9 mouse cellular contexts compared by ENCODE assay signal in genomic region chr1:78338212-78338611, GRCm38 (mm10). TPM values are rescaled to one million over a fixed set of nuclear protein-coding genes. Genes with fewer than 3 reads are reported as not detected.
DNase-seq lines count a peak whose midpoint lies in the region; ATAC-seq and TF ChIP-seq lines count a peak whose summit lies in the region.
"Had no signal": no experiment of that assay in that cellular context is flagged by ENCODE, and none has a peak within 500 bp of the region (broad histone marks: within the 10 kb centered on the region; RNA-seq: fewer than 3 reads in every experiment).

No protein-coding gene starts in this region.

- H3K27ac ChIP-seq in liver, postnatal 0 days (ENCODE audit: low read depth), result no peak overlapping the region
- H3K27ac ChIP-seq in liver, embryonic 12.5 days, result no peak overlapping the region
- H3K27ac ChIP-seq in forebrain, embryonic 13.5 days, result no peak overlapping the region
- no peak overlapping the region for H3K27ac ChIP-seq in hindbrain, postnatal 0 days
- peak overlapping the region; percentile 64 for H3K27ac ChIP-seq in lung, embryonic 16.5 days (ENCODE audit: low read length)
- no peak overlapping the region for H3K27ac ChIP-seq in stomach, embryonic 14.5 days (ENCODE audit: low read length)
- H3K27ac ChIP-seq: liver, embryonic 13.5 days had no signal

- no peaks in the 10 kb centered on the region for H3K27me3 ChIP-seq in liver, postnatal 0 days (ENCODE audit: insufficient read depth, low read length)
- no peaks in the 10 kb centered on the region for H3K27me3 ChIP-seq in liver, embryonic 12.5 days (replicated peaks)
- H3K27me3 ChIP-seq in forebrain, embryonic 13.5 days, result no peaks in the 10 kb centered on the region
- H3K27me3 ChIP-seq in hindbrain, postnatal 0 days (ENCODE audit: insufficient read depth, low read length), result no peaks in the 10 kb centered on the region
- no peaks in the 10 kb centered on the region for H3K27me3 ChIP-seq in lung, embryonic 16.5 days (ENCODE audit: control insufficient read depth, insufficient read depth, low read depth, low read length)
- no peaks in the 10 kb centered on the region for H3K27me3 ChIP-seq in stomach, embryonic 14.5 days (ENCODE audit: control insufficient read depth, insufficient read depth, low read length)
- H3K27me3 ChIP-seq: liver, embryonic 13.5 days had no signal

- no peaks in the 10 kb centered on the region for H3K9me3 ChIP-seq in liver, postnatal 0 days (ENCODE audit: low read length)
- no peaks in the 10 kb centered on the region for H3K9me3 ChIP-seq in liver, embryonic 12.5 days (replicated peaks)
- no peaks in the 10 kb centered on the region for H3K9me3 ChIP-seq in forebrain, embryonic 13.5 days (replicated peaks)
- H3K9me3 ChIP-seq in hindbrain, postnatal 0 days (ENCODE audit: low read length), result no peaks in the 10 kb centered on the region
- no peaks in the 10 kb centered on the region for H3K9me3 ChIP-seq in lung, embryonic 16.5 days (ENCODE audit: control insufficient read depth, low read length)
- H3K9me3 ChIP-seq in stomach, embryonic 14.5 days (ENCODE audit: control insufficient read depth, low read depth, low read length), result no peaks in the 10 kb centered on the region
- H3K9me3 ChIP-seq: liver, embryonic 13.5 days had no signal

- no peak for ATAC-seq in liver, postnatal 0 days
- no peak for ATAC-seq in liver, embryonic 12.5 days
- ATAC-seq in forebrain, embryonic 13.5 days, result peak; percentile 57; the same call in 1 of the 2 replicates
- peak; percentile 92 for ATAC-seq in hindbrain, postnatal 0 days
- peak; percentile 95 for ATAC-seq in lung, embryonic 16.5 days (ENCODE audit: low read depth)
- peak; percentile 86 for ATAC-seq in stomach, embryonic 14.5 days (ENCODE audit: insufficient number of reproducible peaks, insufficient read depth, low FRiP score, low read depth)

- TF ChIP-seq EP300 in liver, postnatal 0 days (IDR thresholded peaks at IDR 0.05; ENCODE audit: low read depth), result no peak

- no peak overlapping the region for H3K4me3 ChIP-seq in liver, postnatal 0 days (ENCODE audit: low read depth, low read length)
- no peak overlapping the region for H3K4me3 ChIP-seq in liver, embryonic 12.5 days
- no peak overlapping the region for H3K4me3 ChIP-seq in forebrain, embryonic 13.5 days
- H3K4me3 ChIP-seq in hindbrain, postnatal 0 days (ENCODE audit: low read length), result no peak overlapping the region
- H3K4me3 ChIP-seq in lung, embryonic 16.5 days (ENCODE audit: low read length), result no peak overlapping the region
- H3K4me3 ChIP-seq in stomach, embryonic 14.5 days (ENCODE audit: low read depth, low read length), result no peak overlapping the region
- H3K4me3 ChIP-seq: liver, embryonic 13.5 days had no signal

- H3K4me2 ChIP-seq in liver, postnatal 0 days (ENCODE audit: low read depth, low read length), result no peak overlapping the region
- no peak overlapping the region for H3K4me2 ChIP-seq in liver, embryonic 12.5 days
- H3K4me2 ChIP-seq in forebrain, embryonic 13.5 days, result no peak overlapping the region
- H3K4me2 ChIP-seq in hindbrain, postnatal 0 days (ENCODE audit: low read depth, low read length), result peak overlapping the region; percentile 24
- H3K4me2 ChIP-seq in lung, embryonic 16.5 days (ENCODE audit: low read depth, low read length), result no peak overlapping the region; the same call in 1 of the 2 replicates
- H3K4me2 ChIP-seq in stomach, embryonic 14.5 days (replicated peaks; ENCODE audit: low read depth, low read length), result no peak overlapping the region; the same call in 1 of the 2 replicates
- H3K4me2 ChIP-seq: liver, embryonic 13.5 days had no signal

- TF ChIP-seq CTCF in liver, postnatal 0 days (IDR thresholded peaks at IDR 0.05; ENCODE audit: low read depth), result peak; percentile 26
- TF ChIP-seq CTCF in hindbrain, postnatal 0 days (IDR thresholded peaks at IDR 0.05; ENCODE audit: low read depth), result peak; percentile 64

- no peaks in the 10 kb centered on the region for H3K36me3 ChIP-seq in liver, postnatal 0 days (replicated peaks; ENCODE audit: insufficient read depth, low read length)
- H3K36me3 ChIP-seq in liver, embryonic 12.5 days, result no peaks in the 10 kb centered on the region
- H3K36me3 ChIP-seq in forebrain, embryonic 13.5 days (ENCODE audit: poor library complexity, severe bottlenecking), result no peaks in the 10 kb centered on the region
- H3K36me3 ChIP-seq in hindbrain, postnatal 0 days (ENCODE audit: insufficient read depth, low read length), result no peaks in the 10 kb centered on the region
- no peaks in the 10 kb centered on the region for H3K36me3 ChIP-seq in lung, embryonic 16.5 days (ENCODE audit: control insufficient read depth, insufficient read depth, low read length)
- H3K36me3 ChIP-seq in stomach, embryonic 14.5 days (ENCODE audit: control insufficient read depth, insufficient read depth, low read length), result no peaks in the 10 kb centered on the region
- H3K36me3 ChIP-seq: liver, embryonic 13.5 days had no signal

- no peak overlapping the region for H3K9ac ChIP-seq in liver, postnatal 0 days (replicated peaks)
- no peak overlapping the region for H3K9ac ChIP-seq in liver, embryonic 12.5 days
- no peak overlapping the region for H3K9ac ChIP-seq in forebrain, embryonic 13.5 days
- no peak overlapping the region for H3K9ac ChIP-seq in hindbrain, postnatal 0 days (replicated peaks; ENCODE audit: low read length)
- no peak overlapping the region for H3K9ac ChIP-seq in lung, embryonic 16.5 days (ENCODE audit: low read length)
- no peak overlapping the region for H3K9ac ChIP-seq in stomach, embryonic 14.5 days (replicated peaks; ENCODE audit: low read depth, low read length)
- H3K9ac ChIP-seq: liver, embryonic 13.5 days had no signal

- no peaks in the 10 kb centered on the region for H3K4me1 ChIP-seq in liver, postnatal 0 days (ENCODE audit: insufficient read depth)
- H3K4me1 ChIP-seq in liver, embryonic 12.5 days, result no peaks in the 10 kb centered on the region
- no peaks in the 10 kb centered on the region for H3K4me1 ChIP-seq in forebrain, embryonic 13.5 days
- no peaks in the 10 kb centered on the region for H3K4me1 ChIP-seq in hindbrain, postnatal 0 days (ENCODE audit: insufficient read depth, low read length)
- H3K4me1 ChIP-seq in lung, embryonic 16.5 days (replicated peaks; ENCODE audit: control insufficient read depth, insufficient read depth, low read length), result peaks cover 5% of the 10 kb centered on the region; the same call in 1 of the 2 replicates
- no peaks in the 10 kb centered on the region for H3K4me1 ChIP-seq in stomach, embryonic 14.5 days (ENCODE audit: control insufficient read depth, insufficient read depth, low read length)
- H3K4me1 ChIP-seq: liver, embryonic 13.5 days had no signal

- no peak for DNase-seq in liver, postnatal 0 days
- peak; percentile 77 for DNase-seq in hindbrain, postnatal 0 days (ENCODE audit: low spot score)
- no peak for DNase-seq in spleen, postnatal 36 days (ENCODE audit: low spot score in 2 of 2)
- DNase-seq in ovary, postnatal 14 days (ENCODE audit: low spot score), result no peak
- DNase-seq: liver, embryonic 13.5 days had no signal

- WGBS in liver, postnatal 0 days (ENCODE audit: insufficient replicate concordance), result 59% methylated on average over 9 of the region's 9 CpGs
- WGBS in liver, embryonic 12.5 days (ENCODE audit: insufficient replicate concordance), result 53% methylated on average over 9 of the region's 9 CpGs
- 41% methylated on average over 9 of the region's 9 CpGs for WGBS in forebrain, embryonic 13.5 days
- 34% methylated on average over 9 of the region's 9 CpGs for WGBS in hindbrain, postnatal 0 days
- WGBS in lung, embryonic 16.5 days, result 46% methylated on average over 9 of the region's 9 CpGs
- WGBS in stomach, embryonic 14.5 days, result 45% methylated on average over 9 of the region's 9 CpGs

RNA-seq across cellular contexts. Expression of gene Sgpp2, which starts 28.1 kb away (rescaled TPM):
- 0.09 and 0.14 TPM in 2 replicates for polyA plus RNA-seq in liver, postnatal 0 days (2015; fragmentation: Nextera tagmentation; extraction: Ambion mirVana)
- 0.13 and 0.32 TPM in 2 replicates for polyA plus RNA-seq in liver, embryonic 12.5 days (2016; fragmentation: Nextera tagmentation; extraction: Ambion mirVana)
- polyA plus RNA-seq in forebrain, embryonic 13.5 days (2015; fragmentation: Nextera tagmentation; extraction: Ambion mirVana), result 0.37 and 0.62 TPM in 2 replicates
- 5.0 TPM in 2 replicates for total RNA-seq in hindbrain, postnatal 0 days (2014; rRNA removed)
- 2.8 and 3.3 TPM in 2 replicates for polyA plus RNA-seq in hindbrain, postnatal 0 days (2015; fragmentation: Nextera tagmentation; extraction: Ambion mirVana)
- polyA plus RNA-seq in lung, embryonic 16.5 days (2015; fragmentation: Nextera tagmentation; extraction: Ambion mirVana), result 0.95 and 1.1 TPM in 2 replicates
- 29.8 and 32.1 TPM in 2 replicates for polyA plus RNA-seq in stomach, embryonic 14.5 days (2014; fragmentation: Nextera tagmentation; extraction: Ambion mirVana)

Comparison
In these comparisons a context has a peak if more than half of its experiments do, and no peak if none do; other contexts are left out.
1. ATAC-seq: peak in forebrain, embryonic 13.5 days (single experiment), hindbrain, postnatal 0 days (single experiment), lung, embryonic 16.5 days (single experiment) and stomach, embryonic 14.5 days (single experiment); none in liver, postnatal 0 days (single experiment) and liver, embryonic 12.5 days (single experiment).